Mouse (Mus musculus) activated CD4-positive, CD25-positive, alpha-beta regulatory T cell, adult 4 months (primary cell): ENCODE data around the gene Tnfrsf14. TPM values are rescaled to one million over a fixed set of nuclear protein-coding genes. Genes with fewer than 3 reads are reported as not detected.

ENCODE experiments used
- ATAC-seq: one replicate; pipeline ENCODE4 v1.8.0; 2017
- polyA plus RNA-seq, 2 experiments: library from polyadenylated mRNA; unstranded; fragments of 100-300 nt; shearing (Covaris generic); gene quantifications; one replicate each; pipeline ENCODE4 v1.2.1; 2017

Tnfrsf14 gene
- polyA plus RNA-seq, 2 experiments from 2014 or later, result 57.3 to 109 TPM

DNA sequence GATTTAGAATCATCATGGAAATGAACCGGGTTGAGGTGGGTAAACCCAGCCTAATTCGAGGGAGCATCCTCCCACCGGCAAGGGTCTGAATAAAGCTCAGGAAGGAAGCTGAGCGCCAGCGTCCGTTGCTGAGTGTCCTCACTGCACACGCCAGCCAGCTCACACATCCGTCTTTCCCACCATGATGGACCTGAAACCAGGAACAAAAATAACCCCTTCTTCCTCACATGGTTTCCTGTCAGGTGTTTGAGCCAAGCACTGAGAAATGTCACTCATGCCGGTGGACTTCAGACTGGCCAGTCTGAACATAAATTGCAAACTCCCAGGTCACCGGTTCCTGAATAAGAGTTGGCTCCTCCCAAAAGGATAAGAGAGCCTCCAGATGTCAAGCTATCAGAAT, 13.1 kb downstream of the Tnfrsf14 start:
- no peak for ATAC-seq

DNA sequence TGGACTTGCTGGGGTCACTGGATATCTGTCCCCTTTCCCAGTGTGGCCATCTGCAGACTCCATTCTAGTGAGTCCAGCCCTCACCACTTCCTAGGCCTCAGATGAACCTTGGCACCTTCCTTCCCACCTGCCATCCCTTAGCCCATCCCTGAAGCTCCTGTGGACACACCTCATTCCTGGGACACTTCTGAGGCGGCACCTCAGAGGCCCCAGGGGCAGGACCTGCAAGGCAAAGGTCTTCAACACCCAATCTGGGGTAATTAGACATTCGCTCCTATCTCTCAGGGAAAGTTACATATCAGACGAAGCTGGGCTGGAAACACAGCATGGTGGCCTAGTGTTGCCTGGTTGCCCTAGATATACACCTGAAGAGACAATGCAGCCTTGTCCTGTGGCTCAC, 13.7 kb downstream of the Tnfrsf14 start:
- ATAC-seq, result no peak

DNA sequence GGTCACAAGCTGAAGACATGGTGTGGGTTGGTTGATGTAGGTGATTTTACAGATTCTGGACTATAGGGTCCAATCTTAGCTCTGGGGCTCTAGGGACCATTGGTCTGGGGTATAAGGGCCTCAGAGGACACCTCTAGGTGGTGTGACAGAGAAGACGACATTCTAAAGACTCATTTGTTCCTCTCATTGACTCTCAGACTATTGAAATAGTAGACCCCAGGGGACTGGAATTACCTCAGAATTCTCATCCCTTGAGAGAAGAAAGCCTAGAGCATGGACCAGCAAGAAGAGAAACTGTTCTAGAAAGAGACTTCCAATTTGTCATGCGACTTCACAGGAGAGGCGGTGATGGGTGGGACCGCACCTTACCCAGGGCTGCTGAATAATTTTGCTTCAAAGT, 14.1 kb downstream of the Tnfrsf14 start:
- ATAC-seq, result no peak

DNA sequence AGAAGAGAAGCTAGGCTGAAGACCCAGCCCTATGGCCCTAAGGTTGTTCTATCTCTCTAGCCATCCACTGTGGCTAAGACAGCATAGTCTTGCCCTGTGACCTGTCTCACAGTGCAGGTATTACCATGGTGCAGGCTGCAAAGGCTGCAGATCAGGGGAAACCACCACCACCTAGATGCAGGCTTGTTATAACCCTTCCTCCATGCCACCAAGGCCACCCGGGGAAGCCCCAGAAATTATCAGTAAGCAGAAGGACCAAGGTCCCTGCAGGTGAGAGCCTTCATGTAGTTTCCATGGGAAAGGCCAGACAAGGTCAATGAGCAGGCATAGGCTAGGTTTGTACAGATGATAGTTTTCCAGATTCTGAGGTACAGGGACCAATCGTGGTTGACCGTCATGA, 14.5 kb downstream of the Tnfrsf14 start:
- ATAC-seq, result no peak

DNA sequence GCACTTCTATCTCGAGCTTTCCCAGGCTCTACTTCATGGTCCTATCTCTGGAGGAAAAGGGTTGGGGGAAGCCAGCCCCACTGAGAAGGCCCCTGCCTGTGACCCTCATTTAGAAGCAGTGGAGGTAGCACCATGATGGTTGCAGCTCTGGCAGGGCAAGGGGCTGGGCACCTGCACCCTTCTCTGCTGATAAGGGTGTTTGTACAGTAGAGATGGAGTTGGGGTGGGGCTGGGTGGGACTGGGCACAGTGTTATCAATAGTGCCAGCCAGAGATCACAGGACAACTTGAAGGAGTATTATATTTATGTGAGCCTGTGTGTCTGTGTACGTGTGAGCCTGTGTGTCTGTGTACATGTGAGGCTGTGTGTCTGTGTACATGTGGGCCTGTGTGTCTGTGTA, 16.7 kb downstream of the Tnfrsf14 start:
- ATAC-seq, result no peak

DNA sequence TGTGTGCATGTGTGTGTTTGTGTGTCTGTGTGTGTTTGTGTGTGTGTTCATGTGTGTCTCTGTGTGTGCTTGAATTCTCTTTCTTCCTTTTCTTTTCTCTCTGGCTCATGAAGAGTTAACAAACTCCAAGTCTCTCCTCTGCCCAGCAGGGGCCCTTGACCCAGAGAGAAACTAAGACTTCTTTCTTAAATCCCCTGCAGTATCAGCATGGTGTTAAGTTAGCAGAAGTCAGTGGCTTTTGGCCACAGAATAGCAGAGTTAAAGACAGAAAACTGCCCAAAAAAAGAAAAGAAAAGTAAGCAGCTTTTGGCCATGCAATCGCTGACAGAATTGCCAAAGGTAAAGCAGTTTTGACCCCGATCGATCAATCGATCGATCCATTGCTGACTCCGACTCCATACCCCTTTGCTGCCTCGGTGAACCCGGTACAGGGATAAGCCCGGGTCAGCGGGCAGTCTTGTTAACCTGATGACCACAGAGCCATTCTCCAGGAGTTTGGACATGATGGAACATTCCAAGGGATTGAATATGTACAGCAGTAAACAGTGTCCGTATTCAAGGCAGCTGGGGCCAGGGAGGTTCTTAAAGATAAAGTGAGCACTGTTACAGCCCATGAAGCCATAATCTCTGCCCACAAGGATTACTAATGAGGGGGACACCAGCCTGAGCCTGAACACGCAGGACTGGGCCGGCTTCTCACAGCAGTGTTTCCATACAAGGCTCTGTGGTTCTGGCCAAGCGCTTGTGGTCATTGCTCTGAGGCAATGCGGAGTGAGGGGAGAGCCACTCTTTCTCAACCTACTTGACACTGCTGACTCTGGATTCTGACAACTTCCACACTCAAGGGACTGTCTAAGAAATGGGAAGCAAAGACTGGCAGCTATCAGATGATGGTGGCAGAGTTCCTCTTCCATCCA, 17.5 kb downstream of the Tnfrsf14 start:
- no peak for ATAC-seq

DNA sequence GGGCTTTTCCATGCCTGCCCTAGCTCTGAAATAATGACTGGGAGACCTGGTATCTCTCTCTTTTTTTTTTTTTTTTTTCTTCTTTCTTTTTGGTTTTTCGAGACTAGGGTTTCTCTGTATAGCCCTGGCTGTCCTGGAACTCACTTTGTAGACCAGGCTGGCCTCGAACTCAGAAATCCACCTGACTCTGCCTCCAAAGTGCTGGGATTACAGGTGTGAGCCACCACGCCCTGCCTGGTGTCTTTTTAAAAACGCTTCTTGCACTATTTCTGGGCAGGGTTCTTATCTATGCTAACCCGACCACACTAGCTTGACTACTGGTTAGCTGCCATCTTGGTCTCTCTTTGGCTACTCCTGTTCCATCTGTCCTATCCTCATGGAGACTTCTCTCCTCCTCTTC, 19.9 kb downstream of the Tnfrsf14 start:
- ATAC-seq, result no peak

DNA sequence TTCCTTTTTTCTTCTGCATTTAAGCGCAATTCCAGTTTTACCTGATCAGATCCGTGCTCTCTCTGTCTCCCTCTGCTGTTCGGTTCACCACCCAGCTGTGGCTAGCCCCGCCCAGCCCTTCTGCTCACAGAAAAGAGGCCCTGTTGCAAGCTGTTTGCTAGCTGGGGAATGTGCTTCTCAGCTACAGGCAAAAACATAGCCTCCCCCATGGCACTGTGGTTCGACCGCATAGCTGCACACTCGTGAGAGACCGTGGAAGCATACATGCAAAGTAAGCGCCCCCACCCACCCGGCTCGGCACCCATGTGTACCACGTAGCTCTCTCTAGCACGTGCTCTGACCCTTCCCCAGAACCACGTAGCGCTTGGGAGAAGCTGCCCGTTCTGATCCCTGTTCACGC, 20.5 kb downstream of the Tnfrsf14 start:
- ATAC-seq, result peak; percentile 40

DNA sequence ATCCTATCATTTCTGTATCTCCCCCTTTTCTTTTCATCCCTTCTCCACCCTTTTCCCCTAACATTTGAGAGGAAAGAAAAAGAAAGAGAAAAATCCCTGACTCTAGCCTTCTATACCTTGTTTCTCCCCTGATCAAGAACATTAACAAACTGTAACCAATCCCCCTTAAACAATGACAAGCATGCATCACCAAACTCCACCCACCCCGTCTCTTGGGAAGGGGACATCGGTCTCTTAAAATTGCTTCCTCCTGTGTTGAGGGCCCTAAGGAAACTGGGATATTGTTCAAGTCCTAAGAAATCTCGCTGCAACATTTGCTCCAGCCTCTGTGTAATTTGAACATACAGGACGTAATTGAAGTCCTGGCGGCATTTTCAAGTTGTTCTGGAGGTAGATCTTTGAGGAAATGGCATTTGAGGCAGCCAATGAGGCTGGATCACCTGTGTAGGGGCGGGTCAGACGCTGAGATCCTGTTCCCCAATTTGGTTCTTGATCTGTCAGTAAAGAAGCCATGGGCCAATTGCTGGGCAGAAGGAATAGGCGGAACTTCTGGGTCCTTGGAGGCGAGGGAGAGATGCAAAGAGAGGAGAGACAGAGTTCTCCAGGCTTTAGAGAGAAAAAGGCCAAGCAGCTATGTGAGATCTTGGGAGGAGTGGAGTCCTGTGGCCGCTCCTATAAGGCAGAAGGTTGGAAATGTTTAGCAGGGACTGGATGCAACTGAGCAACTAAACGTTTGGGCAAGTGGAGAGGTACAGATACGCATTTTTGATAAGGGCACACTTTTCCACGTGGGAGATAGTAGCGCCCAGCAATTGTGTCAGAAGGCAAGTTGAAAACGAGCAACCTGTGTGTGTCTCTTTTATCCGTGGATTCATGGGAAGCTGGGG, 23.9 kb downstream of the Tnfrsf14 start:
- peak; percentile 98 for ATAC-seq

DNA sequence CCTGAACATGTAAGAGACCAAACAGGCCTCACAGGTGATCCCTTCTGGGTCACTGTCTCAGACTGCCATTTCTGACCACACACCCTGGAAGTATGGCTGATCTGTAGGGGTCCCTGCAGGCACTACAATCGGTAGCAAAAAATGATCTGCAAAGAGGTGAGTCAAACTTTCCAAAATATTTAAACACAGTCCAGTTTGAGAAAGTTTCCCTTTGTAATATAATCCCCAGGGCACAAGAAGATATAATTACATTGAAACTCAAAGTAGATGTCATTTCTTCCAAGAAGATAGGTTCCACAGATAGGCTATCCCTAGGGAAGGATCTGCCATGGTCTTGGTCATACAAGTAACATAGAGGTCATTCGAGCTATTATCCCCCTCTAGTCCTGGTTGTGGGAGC, 26.0 kb downstream of the Tnfrsf14 start:
- ATAC-seq, result no peak

DNA sequence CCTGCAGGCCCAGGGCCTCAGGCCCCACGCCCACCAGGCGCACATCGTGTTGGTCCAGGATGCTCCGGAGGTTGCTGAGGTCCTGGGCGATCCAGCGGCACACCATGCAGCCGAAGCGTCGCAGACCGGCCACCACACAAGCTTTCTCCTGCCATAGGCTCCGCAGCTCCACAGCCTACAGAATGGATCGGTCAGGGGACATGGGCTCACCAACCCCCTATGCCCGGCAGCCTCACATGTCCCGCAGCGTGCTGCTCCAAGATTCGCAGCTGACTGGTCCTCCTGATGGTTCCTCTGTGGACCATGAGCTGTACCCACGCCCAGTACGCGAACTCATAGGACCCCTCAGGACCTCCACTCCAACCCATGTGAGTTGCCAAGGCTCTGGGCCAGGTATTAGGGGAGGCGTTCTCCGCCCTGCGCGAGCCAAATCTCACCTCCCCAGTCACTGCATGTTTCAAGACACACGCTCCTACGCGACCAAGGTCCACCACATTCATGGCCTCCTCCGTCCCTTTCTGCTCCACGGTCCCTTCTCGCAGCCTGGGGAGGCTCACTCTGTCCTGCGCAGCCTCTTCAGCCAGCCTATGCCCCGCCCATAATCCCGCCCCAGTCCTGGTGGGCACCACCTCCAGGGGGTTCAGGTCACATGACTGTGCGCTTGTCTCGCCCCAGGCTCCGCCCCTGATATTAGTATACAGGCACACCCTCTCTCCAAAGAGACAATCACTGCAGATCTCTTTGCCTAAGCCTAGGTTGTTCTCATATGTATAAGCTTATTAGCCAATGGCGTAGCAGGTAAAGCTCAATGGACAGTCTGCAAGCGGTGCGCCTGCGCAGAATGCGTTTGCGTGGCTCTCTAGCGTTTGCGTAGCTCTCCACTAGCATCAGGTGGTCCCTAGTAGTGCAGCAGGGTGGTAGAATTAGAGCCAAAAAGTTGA, 29.6 kb downstream of the Tnfrsf14 start, which contains the start of gene Fam213b:
Fam213b (minus strand) TSS at position 630 of the 941 bp plus-strand sequence.
- peak; percentile 84 for ATAC-seq

DNA sequence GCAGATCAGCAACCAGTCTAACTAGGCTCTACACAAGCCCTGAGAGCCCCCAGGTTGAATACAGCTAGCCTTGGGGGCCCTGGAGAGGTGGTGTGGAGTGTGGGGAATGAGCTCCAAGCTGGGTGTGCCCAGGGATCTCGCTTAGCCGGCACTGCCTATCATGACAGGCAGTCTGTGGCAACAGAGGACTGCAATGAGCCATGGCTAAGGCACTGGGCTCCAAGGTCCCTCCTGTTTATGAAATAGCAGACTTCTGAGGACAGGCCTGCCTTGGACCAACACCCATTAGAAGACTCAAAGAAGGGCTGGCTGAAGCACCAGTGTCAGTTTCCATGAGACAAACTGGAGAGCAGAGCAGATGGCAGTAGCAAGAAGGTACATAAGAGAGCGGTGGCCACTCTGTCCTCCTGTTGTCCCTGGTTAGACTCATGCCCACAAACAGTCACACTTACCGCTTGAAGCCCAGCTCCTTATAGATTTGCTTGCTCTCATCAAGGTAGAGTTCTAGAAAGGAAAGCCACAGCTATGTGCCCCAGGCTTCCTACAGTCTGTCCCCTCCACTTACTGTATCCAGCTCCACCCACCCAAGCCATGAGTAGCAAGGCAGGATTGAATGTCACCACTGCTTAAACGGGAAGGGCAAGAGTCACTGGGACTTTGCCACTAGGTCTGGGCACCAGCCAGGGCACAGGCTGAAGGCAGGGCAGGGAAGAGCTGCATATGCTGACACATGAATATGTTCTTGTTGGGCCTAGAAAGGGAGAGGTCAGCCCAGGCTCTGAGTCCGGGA, 30.5 kb downstream of the Tnfrsf14 start:
- no peak for ATAC-seq

DNA sequence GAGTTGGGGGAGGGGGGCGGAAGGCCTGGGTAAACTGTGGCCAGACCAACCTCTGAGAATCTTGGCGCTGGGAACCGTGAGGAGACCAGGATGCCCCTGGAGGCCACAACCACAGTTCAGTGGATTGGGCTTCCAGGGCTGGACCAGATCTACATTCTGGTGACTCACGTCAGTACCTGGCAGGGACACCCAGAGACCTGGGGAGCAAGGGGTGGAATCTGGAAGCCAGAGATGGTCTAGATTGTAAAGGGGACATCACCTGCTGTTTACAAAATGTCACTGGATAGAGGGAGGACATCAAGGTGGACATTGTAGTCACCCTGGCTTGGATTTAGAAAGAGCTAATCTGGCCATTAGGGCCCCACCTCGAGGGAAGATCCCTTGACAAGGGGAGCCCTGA, 32.8 kb downstream of the Tnfrsf14 start:
- ATAC-seq, result no peak

DNA sequence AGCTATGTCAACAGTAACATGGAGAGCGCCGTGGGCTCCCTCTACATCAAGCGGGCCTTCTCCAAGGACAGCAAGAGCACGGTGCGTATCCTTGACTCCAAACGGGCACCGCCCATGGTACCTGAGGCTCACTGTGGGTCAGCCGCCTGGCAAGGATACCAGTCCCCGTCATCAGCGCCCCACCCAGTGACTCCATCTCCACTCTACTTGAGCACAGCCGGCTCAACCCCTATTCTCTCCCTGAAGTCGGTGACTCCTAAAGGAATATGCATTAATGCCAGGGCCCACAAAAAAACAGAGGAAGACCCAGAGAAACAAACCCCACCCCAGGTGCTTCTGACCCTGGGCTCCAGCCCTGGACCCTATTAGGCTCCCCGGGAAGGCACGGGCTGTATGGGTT, 37.5 kb downstream of the Tnfrsf14 start:
- no peak for ATAC-seq

DNA sequence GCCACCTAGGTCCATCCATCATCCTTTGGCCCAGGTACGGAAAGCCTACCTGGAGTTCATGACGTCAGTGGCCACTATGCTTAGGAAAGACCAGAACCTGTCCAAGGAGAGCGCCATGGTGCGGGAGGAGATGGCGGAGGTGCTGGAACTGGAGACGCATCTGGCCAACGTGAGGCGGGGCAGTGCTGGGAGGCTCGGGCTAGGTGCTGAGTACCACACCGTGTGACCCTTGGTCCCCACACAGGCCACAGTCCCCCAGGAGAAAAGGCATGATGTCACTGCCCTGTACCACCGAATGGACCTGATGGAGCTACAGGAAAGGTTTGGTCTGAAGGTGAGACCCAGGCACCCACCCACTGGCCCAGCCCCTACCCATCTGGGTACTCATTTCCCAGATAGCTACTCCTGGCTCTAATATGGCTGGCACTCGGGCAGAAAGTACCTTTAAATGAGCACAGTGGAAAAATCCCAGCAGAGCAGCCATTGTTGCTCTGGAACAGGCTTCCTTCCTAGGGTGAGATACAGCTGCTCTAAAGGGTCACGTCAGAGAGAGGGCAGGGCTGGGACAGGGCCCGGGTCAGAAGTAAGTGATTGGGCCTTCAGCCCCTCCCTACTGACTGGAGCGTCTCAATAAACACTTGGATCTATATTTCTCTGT, 40.6 kb downstream of the Tnfrsf14 start:
- ATAC-seq, result no peak

DNA sequence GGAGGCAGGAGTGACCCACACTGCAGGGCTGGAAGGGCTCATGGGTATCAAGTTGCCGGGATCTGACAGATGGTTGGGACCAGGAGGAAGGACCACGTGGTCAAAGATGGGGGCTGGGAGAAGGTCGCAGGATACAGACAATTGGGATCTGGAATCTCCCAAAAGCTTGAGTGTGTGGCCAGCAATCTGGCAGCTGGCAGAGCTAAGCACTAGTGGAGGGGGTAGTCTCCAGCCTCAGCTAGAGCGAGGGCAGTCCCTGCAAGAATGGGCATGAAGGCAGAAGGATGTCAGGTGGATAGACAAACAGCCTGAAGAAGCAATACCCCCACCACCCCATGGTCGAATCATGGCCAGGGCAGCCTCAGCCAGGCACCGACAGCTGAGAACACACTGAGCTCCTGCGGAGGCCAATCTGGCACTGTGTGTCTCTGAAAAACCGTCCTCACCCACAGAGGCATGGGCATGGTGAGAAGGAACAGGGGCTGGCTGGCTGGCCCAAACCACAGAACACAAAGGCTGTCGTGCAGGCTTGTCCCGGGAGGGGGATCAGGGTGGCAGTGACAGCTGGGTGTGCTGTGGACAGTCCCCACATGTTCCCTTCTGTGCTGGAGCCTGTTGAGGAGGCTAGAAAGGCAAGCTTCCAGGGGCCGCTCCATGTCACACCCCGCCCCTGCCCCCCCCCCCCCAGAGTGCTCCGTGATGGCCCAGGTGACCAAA, 41.3 kb downstream of the Tnfrsf14 start:
- no peak for ATAC-seq

DNA sequence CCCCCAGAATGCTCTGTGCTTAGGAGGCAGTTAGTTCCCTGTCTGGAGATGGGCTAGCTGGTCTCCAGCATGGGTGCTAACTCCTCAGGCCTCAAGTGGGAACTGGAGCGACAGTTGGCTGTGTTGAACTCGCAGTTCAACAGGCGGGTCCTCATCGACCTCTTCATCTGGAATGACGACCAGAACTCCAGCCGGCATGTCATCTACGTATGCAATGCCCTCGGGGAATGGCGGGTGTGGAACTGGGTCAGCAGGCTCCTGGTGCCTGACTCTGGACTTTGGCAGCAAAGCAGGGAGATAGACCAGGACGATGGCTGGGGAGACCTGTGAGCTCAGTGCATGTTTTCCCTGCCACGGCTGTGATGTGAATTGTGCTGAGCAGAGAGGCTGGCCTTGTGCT, 42.9 kb downstream of the Tnfrsf14 start:
- ATAC-seq, result no peak

DNA sequence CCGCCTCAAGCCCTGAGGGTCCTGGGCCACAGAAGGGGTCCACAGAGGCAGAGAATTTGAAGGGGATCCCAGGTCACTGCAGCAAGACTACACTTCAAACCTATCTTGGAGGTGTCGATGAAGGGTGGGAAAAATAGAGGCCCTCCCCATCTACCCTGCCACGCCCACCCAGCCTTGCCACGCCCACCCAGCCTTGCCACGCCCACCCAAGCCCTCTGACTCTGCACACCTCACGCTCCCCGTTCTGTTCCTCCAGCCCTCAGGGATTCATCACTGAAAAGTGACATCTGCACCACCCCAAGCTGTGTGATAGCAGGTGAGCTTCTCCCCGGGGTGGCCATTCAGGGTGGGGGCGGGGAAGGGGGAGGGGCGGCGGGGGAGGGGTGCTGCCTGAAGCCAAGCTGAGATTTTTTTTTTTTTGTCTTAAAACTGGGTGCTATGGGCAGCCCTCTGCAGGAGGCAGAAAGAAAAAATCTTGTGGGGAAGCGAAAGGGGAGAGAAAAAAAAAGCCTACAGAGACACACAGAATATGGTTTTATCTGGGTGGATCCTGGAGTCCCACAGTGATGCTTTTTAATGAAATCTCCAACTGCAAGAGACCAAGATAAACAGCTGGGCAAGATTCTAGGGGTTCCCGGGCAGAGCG, 46.2 kb downstream of the Tnfrsf14 start:
- ATAC-seq, result no peak

DNA sequence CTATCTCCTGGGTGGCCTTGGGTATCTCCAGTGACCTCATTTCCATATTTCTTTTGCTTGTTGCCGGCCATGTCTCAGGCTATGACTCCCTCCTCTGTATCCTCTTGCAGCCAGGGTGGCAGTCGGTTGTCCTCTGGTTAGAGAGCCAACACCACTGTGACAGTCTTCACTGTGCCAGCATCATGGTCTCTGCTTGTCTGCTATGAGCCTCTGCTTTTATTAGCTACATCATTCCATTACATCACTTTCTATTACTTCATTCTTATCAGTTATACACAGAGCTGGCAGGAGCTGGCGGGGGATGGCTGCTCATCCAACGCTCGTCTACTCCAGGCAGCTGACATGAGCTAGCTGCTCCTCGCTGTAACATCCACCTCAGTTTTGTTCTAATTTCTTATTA, 47.6 kb downstream of the Tnfrsf14 start:
- no peak for ATAC-seq
